In the genomic region with DNA sequence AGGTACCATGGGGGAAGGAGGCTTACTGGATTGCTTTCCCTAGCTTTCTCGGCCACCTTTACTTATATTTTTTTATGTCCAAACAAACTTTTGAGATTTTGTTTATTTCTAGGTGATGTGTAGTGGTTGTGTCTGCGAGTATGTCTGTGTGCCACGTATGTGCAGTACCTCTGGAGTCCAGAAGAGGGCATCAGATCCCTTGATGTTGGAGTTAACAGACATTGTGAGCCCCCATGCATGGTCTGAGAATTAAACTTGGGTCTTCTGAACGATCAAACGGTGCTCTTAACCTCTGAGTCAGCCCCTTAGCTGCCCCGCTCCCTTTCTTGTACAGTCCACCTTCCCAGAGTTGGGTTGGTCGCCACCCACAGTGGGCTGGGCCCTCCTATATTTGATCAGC, we compare ENCODE assay signal across 10 mouse cellular contexts. TPM values are rescaled to one million over a fixed set of nuclear protein-coding genes. Genes with fewer than 3 reads are reported as not detected.
DNase-seq lines count a peak whose midpoint lies in the region; ATAC-seq and TF ChIP-seq lines count a peak whose summit lies in the region.
"Had no signal": no experiment of that assay in that cellular context is flagged by ENCODE, and none has a peak within 500 bp of the region (broad histone marks: within the 10 kb centered on the region; RNA-seq: fewer than 3 reads in every experiment).

No protein-coding gene starts in this region.

- peaks cover 3% of the 10 kb centered on the region; the same call in 1 of the 2 replicates for H3K9me3 ChIP-seq in lung, embryonic 14.5 days (ENCODE audit: low read depth, low read length)
- H3K9me3 ChIP-seq: kidney, embryonic 15.5 days had no signal

- intact Hi-C loops in gastrocnemius, postnatal 36 days (cut with DNase I) = no loop called here

- 73% methylated on average over 7 of the region's 7 CpGs for WGBS in lung, embryonic 14.5 days
- 90% methylated on average over 7 of the region's 7 CpGs for WGBS in thymus, adult 2 months

- H3K36me3 ChIP-seq in lung, embryonic 14.5 days (ENCODE audit: insufficient read depth) = no peaks in the 10 kb centered on the region
- H3K36me3 ChIP-seq in thymus, adult 2 months (ENCODE audit: control insufficient read depth, insufficient read depth, low read length) = no peaks in the 10 kb centered on the region
- H3K36me3 ChIP-seq: kidney, embryonic 15.5 days had no signal

- no peaks in the 10 kb centered on the region for H3K27me3 ChIP-seq in lung, embryonic 14.5 days (ENCODE audit: insufficient read depth, low read length)
- H3K27me3 ChIP-seq in thymus, adult 2 months (ENCODE audit: control insufficient read depth, insufficient read depth, low read length) = no peaks in the 10 kb centered on the region
- H3K27me3 ChIP-seq: kidney, embryonic 15.5 days had no signal

- H3K4me3 ChIP-seq in lung, embryonic 14.5 days (ENCODE audit: low read depth, low read length) = no peak overlapping the region
- H3K4me3 ChIP-seq in cortical plate, adult 2 months (ENCODE audit: insufficient read depth, low read length) = no peak overlapping the region
- no peak overlapping the region for H3K4me3 ChIP-seq in thymus, adult 2 months (ENCODE audit: control insufficient read depth, insufficient read depth, low read length)
- H3K4me3 ChIP-seq: kidney, embryonic 15.5 days had no signal

- TF ChIP-seq POLR2A in cortical plate, adult 2 months (IDR thresholded peaks at IDR 0.05; ENCODE audit: extremely low read depth, insufficient read depth, low read length) = no peak
- TF ChIP-seq POLR2A in thymus, adult 2 months (IDR thresholded peaks at IDR 0.05; ENCODE audit: control insufficient read depth, extremely low read depth, insufficient read depth, low read length, poor library complexity) = no peak

- no peak for ATAC-seq in lung, embryonic 14.5 days (ENCODE audit: insufficient read depth)
- ATAC-seq in megakaryocyte, adult 5-6 weeks (ENCODE audit: poor library complexity, severe bottlenecking) = no peak

- no peak overlapping the region for H3K4me2 ChIP-seq in lung, embryonic 14.5 days
- H3K4me2 ChIP-seq: kidney, embryonic 15.5 days had no signal

- H3K4me1 ChIP-seq in lung, embryonic 14.5 days (ENCODE audit: insufficient read depth) = peaks cover 7% of the 10 kb centered on the region; the same call in 1 of the 2 replicates
- H3K4me1 ChIP-seq in cortical plate, adult 2 months (ENCODE audit: control insufficient read depth, insufficient read depth, low read length) = no peaks in the 10 kb centered on the region; the same call in 1 of the 2 replicates
- peaks cover 12% of the 10 kb centered on the region for H3K4me1 ChIP-seq in thymus, adult 2 months (replicated peaks; ENCODE audit: control insufficient read depth, insufficient read depth, low read length)

- DNase-seq in embryo, embryonic 10.5 days (ENCODE audit: low spot score) = peak; percentile 36
- no peak for DNase-seq in embryo, embryonic 11 days
- DNase-seq in lung, embryonic 14.5 days = peak; percentile 38
- DNase-seq in lung, adult 18-20 months = no peak
- peak; percentile 45 for DNase-seq in thymus, adult 2 months
- DNase-seq in gastrocnemius, postnatal 36 days = no peak
- DNase-seq: cerebellum, postnatal 36 days had no signal

- no peak overlapping the region for H3K9ac ChIP-seq in lung, embryonic 14.5 days
- H3K9ac ChIP-seq: kidney, embryonic 15.5 days had no signal

- peak; percentile 59 for TF ChIP-seq CTCF in lung, embryonic 14.5 days (IDR thresholded peaks at IDR 0.05; ENCODE audit: low read depth)
- TF ChIP-seq CTCF in cortical plate, adult 2 months (IDR thresholded peaks at IDR 0.05; ENCODE audit: extremely low read depth, insufficient read depth, low read length) = peak; percentile 41; the same call in 1 of the 2 replicates
- TF ChIP-seq CTCF in thymus, adult 2 months (IDR thresholded peaks at IDR 0.05; ENCODE audit: borderline replicate concordance, control insufficient read depth, extremely low read depth, insufficient read depth, low read length, poor library complexity) = no peak

- no peak overlapping the region for H3K27ac ChIP-seq in lung, embryonic 14.5 days (ENCODE audit: low read depth)
- no peak overlapping the region for H3K27ac ChIP-seq in cortical plate, adult 2 months (ENCODE audit: insufficient read depth, low read length)
- H3K27ac ChIP-seq in thymus, adult 2 months (ENCODE audit: control insufficient read depth, insufficient read depth, low read length) = no peak overlapping the region
- H3K27ac ChIP-seq: kidney, embryonic 15.5 days had no signal

RNA-seq across cellular contexts. Expression of a gene that starts 4.4 kb away (rescaled TPM):
- polyA plus RNA-seq in lung, embryonic 14.5 days (2014; fragmentation: Nextera tagmentation; extraction: Ambion mirVana) = 5.5 and 5.7 TPM in 2 replicates
- 78.6 and 79.3 TPM in 2 replicates for polyA plus RNA-seq in cortical plate, adult 2 months (2012; rRNA removed)
- 9.3 and 9.8 TPM in 2 replicates for polyA plus RNA-seq in thymus, adult 2 months (2012; rRNA removed)
- total RNA-seq in gastrocnemius, postnatal 36 days (2021) = 10 to 100 TPM; 78.8 to 85.5 TPM
- total RNA-seq in megakaryocyte, adult 5-6 weeks (2015) = 74.5 and 74.8 TPM in 2 replicates
- 52.2 and 66.5 TPM in 2 replicates for total RNA-seq in megakaryocyte, adult 5-6 weeks (2017)

Comparison
In these comparisons a context has a peak if more than half of its experiments do, and no peak if none do; other contexts are left out.
1. DNase-seq: peak in embryo, embryonic 10.5 days (single experiment), lung, embryonic 14.5 days (single experiment) and thymus, adult 2 months (single experiment); none in embryo, embryonic 11 days (single experiment), lung, adult 18-20 months (0 of 2) and gastrocnemius, postnatal 36 days (0 of 2).